7 mouse cellular contexts compared by ENCODE assay signal in genomic region chr12:16653332-16654093, GRCm38 (mm10). TPM values are rescaled to one million over a fixed set of nuclear protein-coding genes. Genes with fewer than 3 reads are reported as not detected.
A peak's percentile ranks its signal among the peaks of the same experiment; 100 is the strongest.
DNase-seq lines count a peak whose midpoint lies in the region; ATAC-seq and TF ChIP-seq lines count a peak whose summit lies in the region.

Gene Ntsr2, plus strand, starts transcription at chr12:16653382.

- peak; percentile 77 for ATAC-seq in embryonic facial prominence, embryonic 12.5 days (ENCODE audit: insufficient number of reproducible peaks, insufficient read depth, low FRiP score, low TSS enrichment)
- ATAC-seq in limb, embryonic 11.5 days (ENCODE audit: insufficient number of reproducible peaks, low FRiP score, low TSS enrichment, low read depth), result peak; percentile 57; the same call in 1 of the 2 replicates
- peak; percentile 86 for ATAC-seq in midbrain, embryonic 14.5 days (ENCODE audit: low FRiP score, low TSS enrichment)
- ATAC-seq in stomach, embryonic 14.5 days (ENCODE audit: insufficient number of reproducible peaks, insufficient read depth, low FRiP score, low read depth), result peak; percentile 79

- H3K4me3 ChIP-seq in embryonic facial prominence, embryonic 12.5 days, result peak within 1 kb of the TSS; percentile 26
- H3K4me3 ChIP-seq in kidney, adult 2 months (ENCODE audit: insufficient read depth, low read depth, low read length), result no peak within 1 kb of the TSS
- H3K4me3 ChIP-seq in limb, embryonic 11.5 days (ENCODE audit: low read depth, low read length), result no peak within 1 kb of the TSS
- H3K4me3 ChIP-seq in midbrain, embryonic 14.5 days (replicated peaks; ENCODE audit: low read depth, low read length), result peak within 1 kb of the TSS; percentile 26
- peak within 1 kb of the TSS; percentile 24 for H3K4me3 ChIP-seq in stomach, embryonic 14.5 days (ENCODE audit: low read depth, low read length)

- peaks cover 8% of the 10 kb centered on the region; the same call in 1 of the 2 replicates for H3K4me1 ChIP-seq in embryonic facial prominence, embryonic 12.5 days
- no peaks in the 10 kb centered on the region for H3K4me1 ChIP-seq in kidney, adult 2 months (ENCODE audit: control insufficient read depth, insufficient read depth, low read length)
- 0 out of 2 replicates have a peak, but pooled peaks cover 3% of the 10 kb centered on the region for H3K4me1 ChIP-seq in limb, embryonic 11.5 days (ENCODE audit: control insufficient read depth, insufficient read depth, low read length)
- peaks cover 7% of the 10 kb centered on the region; the same call in 1 of the 2 replicates for H3K4me1 ChIP-seq in midbrain, embryonic 14.5 days (ENCODE audit: control insufficient read depth, insufficient read depth, low read length)
- H3K4me1 ChIP-seq in stomach, embryonic 14.5 days (ENCODE audit: control insufficient read depth, insufficient read depth, low read length), result no peaks in the 10 kb centered on the region; the same call in 1 of the 2 replicates

- no peak for TF ChIP-seq POLR2A in kidney, adult 2 months (IDR thresholded peaks at IDR 0.05; ENCODE audit: low read depth, low read length)

- peak; percentile 65 for DNase-seq in brain, adult 2 months (ENCODE audit: low read depth, low spot score)
- peak; percentile 60 to 76 for DNase-seq in heart, adult 9 months (ENCODE audit: low spot score in 2 of 2)
- DNase-seq in kidney, adult 2 months, result peak; percentile 89
- peak; percentile 83 for DNase-seq in limb, embryonic 11.5 days (ENCODE audit: low spot score)
- DNase-seq in midbrain, embryonic 14.5 days, result peak; percentile 79

- TF ChIP-seq CTCF in kidney, adult 2 months (conservative IDR thresholded peaks at IDR 0.05; ENCODE audit: insufficient read depth, insufficient read length, low read depth, low read length), result no peak

- H3K27ac ChIP-seq in embryonic facial prominence, embryonic 12.5 days, result no peak within 1 kb of the TSS
- H3K27ac ChIP-seq in kidney, adult 2 months (ENCODE audit: insufficient read depth, low read depth, low read length), result no peak within 1 kb of the TSS
- H3K27ac ChIP-seq in limb, embryonic 11.5 days (replicated peaks; ENCODE audit: low read depth, low read length), result no peak within 1 kb of the TSS
- no peak within 1 kb of the TSS for H3K27ac ChIP-seq in midbrain, embryonic 14.5 days (replicated peaks; ENCODE audit: low read depth, low read length)
- no peak within 1 kb of the TSS for H3K27ac ChIP-seq in stomach, embryonic 14.5 days (ENCODE audit: low read length)

- H3K36me3 ChIP-seq in embryonic facial prominence, embryonic 12.5 days, result no peaks in the 10 kb centered on the region
- no peaks in the 10 kb centered on the region for H3K36me3 ChIP-seq in kidney, adult 2 months (ENCODE audit: control insufficient read depth, insufficient read depth, low read length)
- H3K36me3 ChIP-seq in limb, embryonic 11.5 days (ENCODE audit: control insufficient read depth, insufficient read depth, low read length), result no peaks in the 10 kb centered on the region
- no peaks in the 10 kb centered on the region for H3K36me3 ChIP-seq in midbrain, embryonic 14.5 days (ENCODE audit: control insufficient read depth, insufficient read depth, low read length)
- no peaks in the 10 kb centered on the region for H3K36me3 ChIP-seq in stomach, embryonic 14.5 days (ENCODE audit: control insufficient read depth, insufficient read depth, low read length)

- H3K4me2 ChIP-seq in embryonic facial prominence, embryonic 12.5 days (replicated peaks), result peak within 1 kb of the TSS; percentile 54
- H3K4me2 ChIP-seq in limb, embryonic 11.5 days (ENCODE audit: low read depth, severe bottlenecking), result peak within 1 kb of the TSS; percentile 17; the same call in 1 of the 2 replicates
- peak within 1 kb of the TSS; percentile 65 for H3K4me2 ChIP-seq in midbrain, embryonic 14.5 days (ENCODE audit: low read length)
- H3K4me2 ChIP-seq in stomach, embryonic 14.5 days (replicated peaks; ENCODE audit: low read depth, low read length), result peak within 1 kb of the TSS; percentile 48

- H3K9me3 ChIP-seq in embryonic facial prominence, embryonic 12.5 days, result no peaks in the 10 kb centered on the region
- H3K9me3 ChIP-seq in limb, embryonic 11.5 days (ENCODE audit: control insufficient read depth, low read length), result no peaks in the 10 kb centered on the region
- no peaks in the 10 kb centered on the region for H3K9me3 ChIP-seq in midbrain, embryonic 14.5 days (ENCODE audit: control insufficient read depth, low read length)
- no peaks in the 10 kb centered on the region for H3K9me3 ChIP-seq in stomach, embryonic 14.5 days (ENCODE audit: control insufficient read depth, low read depth, low read length)

- no peak within 1 kb of the TSS for H3K9ac ChIP-seq in embryonic facial prominence, embryonic 12.5 days
- no peak within 1 kb of the TSS for H3K9ac ChIP-seq in limb, embryonic 11.5 days (ENCODE audit: low read length)
- H3K9ac ChIP-seq in midbrain, embryonic 14.5 days (replicated peaks; ENCODE audit: low read length), result no peak within 1 kb of the TSS; the same call in 1 of the 2 replicates
- no peak within 1 kb of the TSS for H3K9ac ChIP-seq in stomach, embryonic 14.5 days (replicated peaks; ENCODE audit: low read depth, low read length)

- H3K27me3 ChIP-seq in embryonic facial prominence, embryonic 12.5 days, result peaks cover 41% of the 10 kb centered on the region
- H3K27me3 ChIP-seq in kidney, adult 2 months (replicated peaks; ENCODE audit: control insufficient read depth, insufficient read depth, low read length), result no peaks in the 10 kb centered on the region
- peaks cover 25% of the 10 kb centered on the region for H3K27me3 ChIP-seq in limb, embryonic 11.5 days (ENCODE audit: control insufficient read depth, insufficient read depth, low read length)
- H3K27me3 ChIP-seq in midbrain, embryonic 14.5 days (ENCODE audit: control insufficient read depth, insufficient read depth, low read length), result peaks cover 27% of the 10 kb centered on the region
- peaks cover 16% of the 10 kb centered on the region for H3K27me3 ChIP-seq in stomach, embryonic 14.5 days (ENCODE audit: control insufficient read depth, insufficient read depth, low read length)

- 7% methylated on average over 58 of the region's 58 CpGs for WGBS in embryonic facial prominence, embryonic 12.5 days
- WGBS in kidney, adult 2 months, result 5% methylated on average over 58 of the region's 58 CpGs
- 8% methylated on average over 58 of the region's 58 CpGs for WGBS in limb, embryonic 11.5 days
- 6% methylated on average over 58 of the region's 58 CpGs for WGBS in midbrain, embryonic 14.5 days
- WGBS in stomach, embryonic 14.5 days, result 6% methylated on average over 58 of the region's 58 CpGs

RNA-seq across cellular contexts. Expression of gene Ntsr2, which starts in this region (rescaled TPM):
- polyA plus RNA-seq in embryonic facial prominence, embryonic 12.5 days (2016; fragmentation: Nextera tagmentation; extraction: Ambion mirVana), result 0.10 TPM in 1 of 2 replicates, not detected in the other
- 0.27 and 0.30 TPM in 2 replicates for polyA plus RNA-seq in kidney, adult 2 months (2012; rRNA removed)
- not detected in 2 replicates for polyA plus RNA-seq in limb, embryonic 11.5 days (2014; fragmentation: Nextera tagmentation; extraction: Ambion mirVana)
- polyA plus RNA-seq in midbrain, embryonic 14.5 days (2014; fragmentation: Nextera tagmentation; extraction: Ambion mirVana), result 1.00 and 1.1 TPM in 2 replicates
- not detected in 2 replicates for polyA plus RNA-seq in stomach, embryonic 14.5 days (2014; fragmentation: Nextera tagmentation; extraction: Ambion mirVana)

Comparison
In these comparisons a context has a peak if more than half of its experiments do, and no peak if none do; other contexts are left out.
1. Peak in ATAC-seq, H3K4me3 ChIP-seq and H3K4me2 ChIP-seq in embryonic facial prominence, embryonic 12.5 days; RNA of the gene not detected or under 1 TPM.
2. Peak in DNase-seq in kidney, adult 2 months; RNA of the gene not detected or under 1 TPM.
3. Peak in DNase-seq, ATAC-seq and H3K4me2 ChIP-seq in limb, embryonic 11.5 days; RNA of the gene not detected or under 1 TPM.
4. Peak in ATAC-seq, H3K4me3 ChIP-seq and H3K4me2 ChIP-seq in stomach, embryonic 14.5 days; RNA of the gene not detected or under 1 TPM.